Mouse (Mus musculus) hindbrain, embryonic 12.5 days (tissue): ENCODE data around the gene Ptpra. TPM values are rescaled to one million over a fixed set of nuclear protein-coding genes. Genes with fewer than 3 reads are reported as not detected.
"Not testable (repeated sequence)": the region's sequence is repeated elsewhere in the genome, so short reads cannot be mapped to it uniquely, and the experiment has no call there.

Source experiments
- ATAC-seq: fragments of 200-750 bp; cut with Nextera tagmentation; 2 replicates; pipeline ENCODE4 v1.8.0; 2017; ENCODE audit warnings: moderate TSS enrichment; ENCODE audit not compliant: low FRiP score
- H3K27ac ChIP-seq: fragments of 300-500 bp; sonication (generic); 2 replicates; pipeline ENCODE4 v1.5.1; 2016; ENCODE audit warnings: mild to moderate bottlenecking
- H3K27me3 ChIP-seq: fragments of 300-500 bp; sonication (generic); 2 replicates; pipeline ENCODE4 v1.6.1; 2016; ENCODE audit warnings: mild to moderate bottlenecking
- H3K36me3 ChIP-seq: fragments of 300-500 bp; sonication (generic); 2 replicates; pipeline ENCODE4 v1.6.1; 2016; ENCODE audit warnings: mild to moderate bottlenecking
- H3K4me1 ChIP-seq: fragments of 300-500 bp; sonication (generic); 2 replicates; pipeline ENCODE4 v1.6.1; 2016
- H3K4me2 ChIP-seq: fragments of 300-500 bp; sonication (generic); replicated peaks from 2 replicates; pipeline ENCODE4 v1.6.1; 2016; ENCODE audit warnings: mild to moderate bottlenecking
- H3K4me3 ChIP-seq: fragments of 300-500 bp; sonication (generic); 2 replicates; pipeline ENCODE4 v1.5.1; 2016; ENCODE audit warnings: mild to moderate bottlenecking
- H3K9ac ChIP-seq: fragments of 300-500 bp; sonication (generic); 2 replicates; pipeline ENCODE4 v1.6.1; 2016; ENCODE audit warnings: mild to moderate bottlenecking, moderate library complexity
- H3K9me3 ChIP-seq: fragments of 300-500 bp; sonication (generic); replicated peaks from 2 replicates; pipeline ENCODE4 v1.6.1; 2016; ENCODE audit warnings: mild to moderate bottlenecking
- WGBS: fragments of 180-500 bp; shearing (Covaris S2); methylation state at CpG from one replicate; pipeline ENCODE4 v1.1.7; 2016; 5-methylcytosine and 5-hydroxymethylcytosine counted together
- polyA plus RNA-seq: library from polyadenylated mRNA; unstranded; fragments of >200 nt; fragmentation: Nextera tagmentation; extraction: Ambion mirVana; gene quantifications from 2 replicates; pipeline ENCODE4 v1.2.1, GENCODE M21; 2016

Gene Ptpra
- polyA plus RNA-seq, 1 experiment from 2014 or later, result 129 TPM

GRCm38 (mm10) chr2:130496931-130497330 lies 46.9 kb downstream of the Ptpra start:
- Histone ChIP-seq H3K9ac (no peak overlapping the region), H3K4me3 (no peak overlapping the region), H3K27ac (no peak overlapping the region), H3K4me2 (no peak overlapping the region), H3K36me3 (no peaks in the 10 kb centered on the region), H3K9me3 (no peaks in the 10 kb centered on the region), H3K27me3 (no peaks in the 10 kb centered on the region), H3K4me1 (peaks cover 24% of the 10 kb centered on the region)
- ATAC-seq, result no peak
- 48% methylated on average over 4 of the region's 4 CpGs for WGBS

DNA sequence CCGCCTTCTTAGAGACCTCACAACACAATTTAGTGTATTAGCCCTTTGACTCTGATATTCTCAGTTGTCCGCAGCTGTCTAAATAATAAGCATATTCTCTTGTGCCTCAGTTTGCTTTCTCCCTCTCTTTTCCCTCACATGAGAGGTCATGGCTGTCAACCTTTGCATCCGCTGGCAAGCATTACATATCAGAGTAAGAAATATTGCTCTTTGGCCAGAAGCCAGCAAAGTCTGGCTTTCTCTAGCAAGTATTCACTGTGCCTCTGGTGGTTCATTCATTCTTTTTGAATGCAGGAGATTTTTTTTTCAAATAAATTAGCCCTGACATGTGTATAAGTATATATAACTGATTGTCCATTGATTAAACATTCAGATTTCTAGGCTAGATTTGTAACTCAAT lies 49.5 kb downstream of the Ptpra start:
- ATAC-seq, result no peak
- Histone ChIP-seq H3K4me1 (peaks cover 20% of the 10 kb centered on the region), H3K27me3 (no peaks in the 10 kb centered on the region), H3K27ac (no peak overlapping the region), H3K9me3 (no peaks in the 10 kb centered on the region), H3K4me3 (no peak overlapping the region), H3K4me2 (no peak overlapping the region), H3K36me3 (no peaks in the 10 kb centered on the region), H3K9ac (no peak overlapping the region)
- WGBS, result 76% methylated on average over 3 of the region's 3 CpGs

- Histone ChIP-seq H3K9me3 (no peaks in the 10 kb centered on the region), H3K4me2 (no peak overlapping the region), H3K27me3 (no peaks in the 10 kb centered on the region), H3K9ac (no peak overlapping the region), H3K27ac (no peak overlapping the region), H3K4me1 (peaks cover 7% of the 10 kb centered on the region), H3K36me3 (peaks cover 11% of the 10 kb centered on the region), H3K4me3 (no peak overlapping the region)
- ATAC-seq, result no peak
- WGBS, result 89% methylated on average over 2 of the region's 2 CpGs
Measured at GRCm38 (mm10) chr2:130501556-130501955, 51.5 kb downstream of the Ptpra start.

- not testable (repeated sequence) for H3K9ac ChIP-seq, H3K4me2 ChIP-seq, H3K9me3 ChIP-seq, ATAC-seq, H3K27ac ChIP-seq, H3K27me3 ChIP-seq, H3K4me1 ChIP-seq, H3K4me3 ChIP-seq
- 96% methylated on average over 5 of the region's 5 CpGs for WGBS
- peaks cover 34% of the 10 kb centered on the region for H3K36me3 ChIP-seq
Measured at GRCm38 (mm10) chr2:130511616-130512015, 61.5 kb downstream of the Ptpra start.

GRCm38 (mm10) chr2:130513907-130514306 lies 63.8 kb downstream of the Ptpra start:
- Histone ChIP-seq H3K4me2 (no peak overlapping the region), H3K9me3 (no peaks in the 10 kb centered on the region), H3K4me3 (no peak overlapping the region), H3K27me3 (no peaks in the 10 kb centered on the region), H3K9ac (no peak overlapping the region), H3K36me3 (peaks cover 34% of the 10 kb centered on the region), H3K27ac (no peak overlapping the region), H3K4me1 (0 out of 2 replicates have a peak, but pooled peaks cover 3% of the 10 kb centered on the region)
- WGBS, result 93% methylated on average over 8 of the region's 8 CpGs
- no peak for ATAC-seq

DNA sequence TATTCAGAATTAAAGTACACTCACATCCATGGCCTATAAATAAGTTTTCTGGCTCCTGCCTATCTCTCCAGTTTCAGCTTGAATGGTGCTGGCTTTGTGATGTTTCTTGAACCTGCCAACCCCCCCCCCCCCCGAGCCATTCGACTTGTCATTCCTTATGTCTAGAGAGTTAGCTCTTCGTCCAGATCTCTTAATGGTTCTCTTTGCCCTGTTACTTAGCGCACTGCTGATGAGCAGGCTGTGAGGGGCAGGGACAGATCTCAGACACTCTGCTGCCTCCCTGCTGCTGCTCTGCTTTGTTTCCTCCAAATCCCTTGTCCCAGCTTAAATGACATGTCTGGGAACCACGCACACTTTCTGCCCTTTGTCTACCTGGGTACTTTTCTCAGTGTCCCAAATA lies 65.7 kb downstream of the Ptpra start:
- no peaks in the 10 kb centered on the region for H3K9me3 ChIP-seq
- H3K27me3 ChIP-seq, result no peaks in the 10 kb centered on the region
- no peak overlapping the region for H3K4me3 ChIP-seq
- no peak overlapping the region for H3K9ac ChIP-seq
- no peak overlapping the region for H3K27ac ChIP-seq
- no peak for ATAC-seq
- no peak overlapping the region for H3K4me2 ChIP-seq
- H3K4me1 ChIP-seq, result 0 out of 2 replicates have a peak, but pooled peaks cover 3% of the 10 kb centered on the region
- H3K36me3 ChIP-seq, result peaks cover 41% of the 10 kb centered on the region
- WGBS, result 47% methylated on average over 5 of the region's 5 CpGs

DNA sequence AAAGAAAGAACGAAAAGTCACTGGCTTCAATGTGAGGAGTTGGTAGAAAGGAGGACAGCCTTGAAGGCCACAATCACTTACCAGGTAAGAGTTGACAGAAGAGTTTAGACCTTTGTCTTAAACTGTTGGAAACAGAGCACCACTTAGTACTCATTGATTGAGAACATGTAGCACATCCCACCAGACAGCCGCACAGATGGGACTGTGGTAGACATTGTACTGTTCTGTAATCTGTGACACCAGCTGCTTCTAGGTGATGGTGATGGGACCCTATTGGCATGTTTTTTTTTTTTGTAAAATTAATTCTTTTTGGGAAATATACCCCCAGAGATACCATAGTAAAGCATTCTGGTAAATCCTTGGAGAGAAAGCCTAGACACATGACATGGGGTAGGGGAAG lies 71.8 kb downstream of the Ptpra start:
- H3K27me3 ChIP-seq, result no peaks in the 10 kb centered on the region
- H3K36me3 ChIP-seq, result peaks cover 70% of the 10 kb centered on the region
- ATAC-seq, result no peak
- no peak overlapping the region for H3K4me3 ChIP-seq
- H3K9me3 ChIP-seq, result no peaks in the 10 kb centered on the region
- 95% methylated on average over 2 of the region's 2 CpGs for WGBS
- H3K9ac ChIP-seq, result no peak overlapping the region
- H3K4me2 ChIP-seq, result no peak overlapping the region
- 0 out of 2 replicates have a peak, but pooled peaks cover 3% of the 10 kb centered on the region for H3K4me1 ChIP-seq
- H3K27ac ChIP-seq, result no peak overlapping the region

DNA sequence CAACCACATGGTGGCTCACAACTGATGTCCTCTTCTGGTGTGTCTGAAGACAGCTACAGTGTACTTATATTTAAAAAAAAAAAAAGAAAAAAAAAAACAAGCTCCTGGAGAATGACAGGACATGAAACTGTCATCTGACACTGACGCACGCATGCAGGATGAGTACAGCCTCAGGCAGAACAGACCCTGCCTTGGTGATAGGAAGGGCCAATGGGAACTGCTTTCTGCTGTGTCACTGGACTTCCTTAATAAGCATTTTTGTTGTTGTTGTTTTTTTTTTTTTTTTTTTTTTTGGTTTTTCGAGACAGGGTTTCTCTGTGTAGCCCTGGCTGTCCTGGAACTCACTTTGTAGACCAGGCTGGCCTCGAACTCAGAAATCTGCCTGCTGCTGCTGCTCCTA lies 75.4 kb downstream of the Ptpra start:
- WGBS, result 92% methylated on average over 2 of the region's 4 CpGs
- peaks cover 52% of the 10 kb centered on the region for H3K36me3 ChIP-seq

DNA sequence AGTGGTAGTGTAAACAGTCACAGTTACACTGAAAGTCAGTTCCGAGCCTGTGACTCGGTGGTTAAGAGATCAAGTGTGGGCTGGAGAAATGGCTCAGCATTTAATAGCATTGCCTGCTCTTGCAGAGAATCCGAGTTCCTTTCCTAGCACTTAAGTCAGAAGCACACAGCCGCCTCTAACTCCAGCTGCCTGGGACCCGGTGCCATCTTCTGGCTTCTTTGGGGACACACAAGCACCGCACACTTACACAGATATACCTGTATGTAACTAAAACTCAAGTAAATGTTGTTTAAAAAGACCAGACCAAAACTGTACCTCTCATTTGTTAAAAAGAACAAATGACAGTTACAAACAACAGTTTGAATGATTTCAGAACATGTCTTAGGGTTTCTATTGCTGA lies 78.4 kb downstream of the Ptpra start:
- Histone ChIP-seq H3K9me3 (no peaks in the 10 kb centered on the region), H3K27ac (no peak overlapping the region), H3K27me3 (no peaks in the 10 kb centered on the region), H3K4me2 (no peak overlapping the region), H3K36me3 (peaks cover 41% of the 10 kb centered on the region), H3K4me3 (no peak overlapping the region), H3K9ac (no peak overlapping the region), H3K4me1 (no peaks in the 10 kb centered on the region)
- WGBS, result 89% methylated on average over 6 of the region's 6 CpGs
- ATAC-seq, result no peak

More for the DNA sequence above, 75.4 kb downstream of the Ptpra start:
- H3K4me3 ChIP-seq, H3K4me1 ChIP-seq, ATAC-seq, H3K9ac ChIP-seq, H3K27ac ChIP-seq, H3K27me3 ChIP-seq, H3K9me3 ChIP-seq, H3K4me2 ChIP-seq: not testable (repeated sequence)

- H3K4me2 ChIP-seq, result no peak overlapping the region
- H3K9me3 ChIP-seq, result no peaks in the 10 kb centered on the region
- no peak overlapping the region for H3K4me3 ChIP-seq
- 95% methylated on average over 2 of the region's 2 CpGs for WGBS
- no peaks in the 10 kb centered on the region for H3K4me1 ChIP-seq
- ATAC-seq, result no peak
- no peak overlapping the region for H3K27ac ChIP-seq
- H3K9ac ChIP-seq, result no peak overlapping the region
- peaks cover 41% of the 10 kb centered on the region for H3K36me3 ChIP-seq
- H3K27me3 ChIP-seq, result no peaks in the 10 kb centered on the region
Measured at GRCm38 (mm10) chr2:130529290-130529689, 79.2 kb downstream of the Ptpra start.

GRCm38 (mm10) chr2:130529925-130530324 lies 79.8 kb downstream of the Ptpra start:
- H3K4me3 ChIP-seq, result no peak overlapping the region
- no peak overlapping the region for H3K27ac ChIP-seq
- H3K4me1 ChIP-seq, result no peaks in the 10 kb centered on the region
- 87% methylated on average over 7 of the region's 7 CpGs for WGBS
- H3K36me3 ChIP-seq, result peaks cover 42% of the 10 kb centered on the region
- no peaks in the 10 kb centered on the region for H3K9me3 ChIP-seq
- ATAC-seq, result no peak
- H3K27me3 ChIP-seq, result no peaks in the 10 kb centered on the region
- no peak overlapping the region for H3K9ac ChIP-seq
- no peak overlapping the region for H3K4me2 ChIP-seq

DNA sequence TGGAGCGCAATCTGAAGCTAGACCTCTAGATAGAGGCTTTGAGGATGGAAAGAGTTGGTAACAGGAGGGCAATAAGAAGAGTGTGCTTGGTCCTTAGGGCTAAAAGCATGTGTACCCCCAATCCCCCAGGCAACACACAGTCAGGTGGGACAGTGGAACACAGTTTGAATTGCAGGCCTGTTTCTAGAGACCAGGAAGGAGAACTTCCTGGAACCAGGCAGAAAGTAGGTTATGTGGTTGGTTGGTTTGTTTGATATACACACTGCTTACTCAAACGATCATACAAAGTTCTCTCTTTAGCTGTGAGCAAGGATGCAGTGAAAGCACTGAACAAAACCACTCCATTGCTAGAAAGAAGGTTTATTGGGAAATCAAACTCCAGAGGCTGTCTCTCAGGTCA lies 82.1 kb downstream of the Ptpra start:
- ATAC-seq, result no peak
- Histone ChIP-seq H3K4me3 (no peak overlapping the region), H3K4me1 (no peaks in the 10 kb centered on the region), H3K9ac (no peak overlapping the region), H3K4me2 (no peak overlapping the region), H3K36me3 (peaks cover 50% of the 10 kb centered on the region), H3K9me3 (no peaks in the 10 kb centered on the region), H3K27me3 (no peaks in the 10 kb centered on the region), H3K27ac (no peak overlapping the region)
- 89% methylated on average over 2 of the region's 2 CpGs for WGBS

GRCm38 (mm10) chr2:130535017-130535416 lies 84.9 kb downstream of the Ptpra start:
- no peak overlapping the region for H3K9ac ChIP-seq
- 95% methylated on average over 6 of the region's 6 CpGs for WGBS
- H3K9me3 ChIP-seq, result no peaks in the 10 kb centered on the region
- no peak overlapping the region for H3K4me2 ChIP-seq
- no peaks in the 10 kb centered on the region for H3K27me3 ChIP-seq
- no peak overlapping the region for H3K27ac ChIP-seq
- H3K36me3 ChIP-seq, result peaks cover 67% of the 10 kb centered on the region
- H3K4me1 ChIP-seq, result no peaks in the 10 kb centered on the region
- no peak for ATAC-seq
- no peak overlapping the region for H3K4me3 ChIP-seq
